Comparison of ENCODE assay signal across 8 mouse cellular contexts in genomic region chr8:70742981-70743655, GRCm38 (mm10). TPM values are rescaled to one million over a fixed set of nuclear protein-coding genes. Genes with fewer than 3 reads are reported as not detected.
DNase-seq lines count a peak whose midpoint lies in the region; ATAC-seq and TF ChIP-seq lines count a peak whose summit lies in the region.

No protein-coding gene starts in this region.

- no peaks in the 10 kb centered on the region; the same call in 1 of the 2 replicates for H3K4me1 ChIP-seq in lung, postnatal 0 days (ENCODE audit: insufficient read depth, low read depth, low read length)
- peaks cover 27% of the 10 kb centered on the region for H3K4me1 ChIP-seq in forebrain, embryonic 10.5 days
- peaks cover 6% of the 10 kb centered on the region; the same call in 1 of the 2 replicates for H3K4me1 ChIP-seq in intestine, embryonic 14.5 days (replicated peaks; ENCODE audit: control insufficient read depth, insufficient read depth, low read length)
- H3K4me1 ChIP-seq in midbrain, embryonic 11.5 days (ENCODE audit: control insufficient read depth, insufficient read depth, low read length) = peaks cover 11% of the 10 kb centered on the region

- H3K27me3 ChIP-seq in lung, postnatal 0 days (replicated peaks; ENCODE audit: insufficient read depth, low read length) = peaks cover 40% of the 10 kb centered on the region; the same call in 1 of the 2 replicates
- H3K27me3 ChIP-seq in forebrain, embryonic 10.5 days (ENCODE audit: poor library complexity, severe bottlenecking) = peaks cover 91% of the 10 kb centered on the region
- peaks cover 54% of the 10 kb centered on the region for H3K27me3 ChIP-seq in intestine, embryonic 14.5 days (replicated peaks; ENCODE audit: control insufficient read depth, insufficient read depth, low read length)
- H3K27me3 ChIP-seq in midbrain, embryonic 11.5 days (ENCODE audit: control insufficient read depth, insufficient read depth, low read length) = peaks cover 33% of the 10 kb centered on the region

- H3K9me3 ChIP-seq in lung, postnatal 0 days (ENCODE audit: low read length) = no peaks in the 10 kb centered on the region
- H3K9me3 ChIP-seq in forebrain, embryonic 10.5 days = no peaks in the 10 kb centered on the region; the same call in 1 of the 2 replicates
- H3K9me3 ChIP-seq in intestine, embryonic 14.5 days (ENCODE audit: control insufficient read depth, low read length) = no peaks in the 10 kb centered on the region
- no peaks in the 10 kb centered on the region for H3K9me3 ChIP-seq in midbrain, embryonic 11.5 days (ENCODE audit: control insufficient read depth, low read length)

- no peaks in the 10 kb centered on the region for H3K36me3 ChIP-seq in lung, postnatal 0 days (ENCODE audit: insufficient read depth, low read length)
- H3K36me3 ChIP-seq in forebrain, embryonic 10.5 days (replicated peaks) = no peaks in the 10 kb centered on the region
- H3K36me3 ChIP-seq in intestine, embryonic 14.5 days (ENCODE audit: control insufficient read depth, insufficient read depth, low read length) = no peaks in the 10 kb centered on the region
- no peaks in the 10 kb centered on the region for H3K36me3 ChIP-seq in midbrain, embryonic 11.5 days (ENCODE audit: control insufficient read depth, insufficient read depth, low read length)

- peak; percentile 18; the same call in 1 of the 2 replicates for ATAC-seq in lung, postnatal 0 days
- no peak for ATAC-seq in intestine, embryonic 14.5 days (replicated peaks; ENCODE audit: low FRiP score, low TSS enrichment, low read depth)
- ATAC-seq in midbrain, embryonic 11.5 days (ENCODE audit: low FRiP score) = peak; percentile 45; the same call in 1 of the 2 replicates
- no peak for ATAC-seq in cerebellum, adult (ENCODE audit: insufficient number of reproducible peaks, low FRiP score, low TSS enrichment)

- no peak for TF ChIP-seq CTCF in lung, postnatal 0 days (IDR thresholded peaks at IDR 0.05)

- no peak overlapping the region for H3K27ac ChIP-seq in lung, postnatal 0 days (ENCODE audit: low read length)
- H3K27ac ChIP-seq in forebrain, embryonic 10.5 days = peak overlapping the region; percentile 60
- no peak overlapping the region for H3K27ac ChIP-seq in intestine, embryonic 14.5 days (ENCODE audit: low read depth)
- H3K27ac ChIP-seq in midbrain, embryonic 11.5 days (ENCODE audit: low read depth, low read length) = no peak overlapping the region

- no peak for TF ChIP-seq EP300 in lung, postnatal 0 days (IDR thresholded peaks at IDR 0.05)

- peak overlapping the region; percentile 18; the same call in 1 of the 2 replicates for H3K4me3 ChIP-seq in lung, postnatal 0 days (ENCODE audit: low read depth, low read length)
- H3K4me3 ChIP-seq in forebrain, embryonic 10.5 days = peak overlapping the region; percentile 46
- H3K4me3 ChIP-seq in intestine, embryonic 14.5 days (ENCODE audit: low read depth, low read length) = no peak overlapping the region
- H3K4me3 ChIP-seq in midbrain, embryonic 11.5 days (ENCODE audit: low read depth, low read length) = peak overlapping the region; percentile 24

- no peak for DNase-seq in lung, postnatal 0 days (ENCODE audit: low spot score)
- no peak for DNase-seq in lung, postnatal 14 days
- no peak for DNase-seq in forebrain, embryonic 10.5 days (ENCODE audit: extremely low spot score, low spot score)
- DNase-seq in intestine, embryonic 14.5 days (ENCODE audit: low spot score) = peak; percentile 60
- DNase-seq in midbrain, embryonic 11.5 days (ENCODE audit: low spot score, missing footprints) = peak; percentile 91
- no peak for DNase-seq in Muller cell, postnatal 12 days (ENCODE audit: inconsistent ontology term)
- DNase-seq in thymus, postnatal 25 days = no peak

- WGBS in lung, postnatal 0 days = 3% methylated on average over 37 of the region's 38 CpGs
- 2% methylated on average over 38 of the region's 38 CpGs for WGBS in forebrain, embryonic 10.5 days
- WGBS in intestine, embryonic 14.5 days = 6% methylated on average over 38 of the region's 38 CpGs
- 1% methylated on average over 38 of the region's 38 CpGs for WGBS in midbrain, embryonic 11.5 days

- H3K9ac ChIP-seq in lung, postnatal 0 days (replicated peaks; ENCODE audit: low read depth) = no peak overlapping the region
- H3K9ac ChIP-seq in intestine, embryonic 14.5 days (ENCODE audit: low read length) = no peak overlapping the region
- peak overlapping the region; percentile 49 for H3K9ac ChIP-seq in midbrain, embryonic 11.5 days (ENCODE audit: low read length)

- H3K4me2 ChIP-seq in lung, postnatal 0 days (replicated peaks; ENCODE audit: low read depth, low read length) = 0 out of 2 replicates have a peak overlapping the region, but pooled peaks have one; percentile 8
- H3K4me2 ChIP-seq in intestine, embryonic 14.5 days (ENCODE audit: low read length) = peak overlapping the region; percentile 57
- H3K4me2 ChIP-seq in midbrain, embryonic 11.5 days = peak overlapping the region; percentile 41

RNA-seq across cellular contexts. Expression of gene Rab3a, which starts 11.4 kb away (rescaled TPM):
- 17.6 and 28.6 TPM in 2 replicates for polyA plus RNA-seq in lung, postnatal 0 days (2015; fragmentation: Nextera tagmentation; extraction: Ambion mirVana)
- polyA plus RNA-seq in forebrain, embryonic 10.5 days (2016; fragmentation: Nextera tagmentation; extraction: Ambion mirVana) = 10.5 and 12.2 TPM in 2 replicates
- polyA plus RNA-seq in intestine, embryonic 14.5 days (2014; fragmentation: Nextera tagmentation; extraction: Ambion mirVana) = 27.7 and 28.6 TPM in 2 replicates
- polyA plus RNA-seq in midbrain, embryonic 11.5 days (2014; fragmentation: Nextera tagmentation; extraction: Ambion mirVana) = 56.6 and 66.1 TPM in 2 replicates

RNA-seq across cellular contexts. Expression of gene Mpv17l2, which starts 17.6 kb away (rescaled TPM):
- 57.4 and 88.8 TPM in 2 replicates for polyA plus RNA-seq in lung, postnatal 0 days (2015; fragmentation: Nextera tagmentation; extraction: Ambion mirVana)
- polyA plus RNA-seq in forebrain, embryonic 10.5 days (2016; fragmentation: Nextera tagmentation; extraction: Ambion mirVana) = 30.8 and 34.3 TPM in 2 replicates
- polyA plus RNA-seq in intestine, embryonic 14.5 days (2014; fragmentation: Nextera tagmentation; extraction: Ambion mirVana) = 58.6 and 59.9 TPM in 2 replicates
- 28.3 and 29.6 TPM in 2 replicates for polyA plus RNA-seq in midbrain, embryonic 11.5 days (2014; fragmentation: Nextera tagmentation; extraction: Ambion mirVana)

RNA-seq across cellular contexts. Expression of gene Pde4c, which starts 19.6 kb away (rescaled TPM):
- polyA plus RNA-seq in lung, postnatal 0 days (2015; fragmentation: Nextera tagmentation; extraction: Ambion mirVana) = 0.93 and 2.0 TPM in 2 replicates
- polyA plus RNA-seq in forebrain, embryonic 10.5 days (2016; fragmentation: Nextera tagmentation; extraction: Ambion mirVana) = 0.38 and 0.68 TPM in 2 replicates
- polyA plus RNA-seq in intestine, embryonic 14.5 days (2014; fragmentation: Nextera tagmentation; extraction: Ambion mirVana) = 0.39 and 0.42 TPM in 2 replicates
- polyA plus RNA-seq in midbrain, embryonic 11.5 days (2014; fragmentation: Nextera tagmentation; extraction: Ambion mirVana) = 0.16 TPM in 1 of 2 replicates, not detected in the other

RNA-seq across cellular contexts. Expression of gene Gm3336, which starts 24.8 kb away (rescaled TPM):
- 0.50 and 0.54 TPM in 2 replicates for polyA plus RNA-seq in lung, postnatal 0 days (2015; fragmentation: Nextera tagmentation; extraction: Ambion mirVana)
- polyA plus RNA-seq in forebrain, embryonic 10.5 days (2016; fragmentation: Nextera tagmentation; extraction: Ambion mirVana) = not detected in 2 replicates
- 0.67 and 0.88 TPM in 2 replicates for polyA plus RNA-seq in intestine, embryonic 14.5 days (2014; fragmentation: Nextera tagmentation; extraction: Ambion mirVana)
- polyA plus RNA-seq in midbrain, embryonic 11.5 days (2014; fragmentation: Nextera tagmentation; extraction: Ambion mirVana) = not detected in 2 replicates

RNA-seq across cellular contexts. Expression of gene Pik3r2, which starts 33.4 kb away (rescaled TPM):
- polyA plus RNA-seq in lung, postnatal 0 days (2015; fragmentation: Nextera tagmentation; extraction: Ambion mirVana) = 28.0 and 30.5 TPM in 2 replicates
- polyA plus RNA-seq in forebrain, embryonic 10.5 days (2016; fragmentation: Nextera tagmentation; extraction: Ambion mirVana) = 67.1 and 69.2 TPM in 2 replicates
- polyA plus RNA-seq in intestine, embryonic 14.5 days (2014; fragmentation: Nextera tagmentation; extraction: Ambion mirVana) = 40.7 and 47.3 TPM in 2 replicates
- polyA plus RNA-seq in midbrain, embryonic 11.5 days (2014; fragmentation: Nextera tagmentation; extraction: Ambion mirVana) = 25.4 and 30.2 TPM in 2 replicates

Comparison
In these comparisons a context has a peak if more than half of its experiments do, and no peak if none do; other contexts are left out.
1. ATAC-seq: peak in lung, postnatal 0 days (single experiment) and midbrain, embryonic 11.5 days (single experiment); none in intestine, embryonic 14.5 days (single experiment) and cerebellum, adult (single experiment).
2. DNase-seq: peak in intestine, embryonic 14.5 days (single experiment) and midbrain, embryonic 11.5 days (single experiment); none in lung, postnatal 0 days (single experiment), lung, postnatal 14 days (single experiment), forebrain, embryonic 10.5 days (single experiment), Muller cell, postnatal 12 days (single experiment) and thymus, postnatal 25 days (single experiment).
3. Peak in every context shown above with its lines, with median percentiles within 50 percentile points of each other: H3K4me2 ChIP-seq.